In genomic region chr5:151104354-151105053, GRCm38 (mm10) we compare ENCODE assay signal across 12 mouse cellular contexts.
DNase-seq lines count a peak whose midpoint lies in the region; ATAC-seq and TF ChIP-seq lines count a peak whose summit lies in the region.
"Had no signal": no experiment of that assay in that cellular context is flagged by ENCODE, and none has a peak within 500 bp of the region (broad histone marks: within the 10 kb centered on the region; RNA-seq: fewer than 3 reads in every experiment).

No protein-coding gene starts in this region.

- H3K27ac ChIP-seq in gastrocnemius, adult 2 months: 0 out of 2 replicates have a peak overlapping the region, but pooled peaks have one; percentile 6
- 0 out of 2 replicates have a peak overlapping the region, but pooled peaks have one; percentile 13 for H3K27ac ChIP-seq in midbrain, embryonic 10.5 days (replicated peaks)
- no peak overlapping the region for H3K27ac ChIP-seq in midbrain, embryonic 11.5 days (ENCODE audit: low read depth, low read length)
- peak overlapping the region; percentile 43 for H3K27ac ChIP-seq in kidney, postnatal 0 days
- H3K27ac ChIP-seq in small intestine, adult 2 months (ENCODE audit: insufficient read depth, low read depth, low read length): peak overlapping the region; percentile 75
- H3K27ac ChIP-seq: embryonic facial prominence, embryonic 15.5 days; midbrain, embryonic 12.5 days had no signal

- no peak for ATAC-seq in midbrain, embryonic 11.5 days (ENCODE audit: low FRiP score)
- peak; percentile 38; the same call in 1 of the 2 replicates for ATAC-seq in kidney, postnatal 0 days (replicated peaks; ENCODE audit: low FRiP score, low read depth)

- H3K9me3 ChIP-seq in midbrain, embryonic 10.5 days (replicated peaks): no peaks in the 10 kb centered on the region
- H3K9me3 ChIP-seq in midbrain, embryonic 11.5 days (ENCODE audit: control insufficient read depth, low read length): no peaks in the 10 kb centered on the region
- no peaks in the 10 kb centered on the region for H3K9me3 ChIP-seq in kidney, postnatal 0 days (replicated peaks; ENCODE audit: low read length)
- H3K9me3 ChIP-seq: embryonic facial prominence, embryonic 15.5 days; midbrain, embryonic 12.5 days had no signal

- H3K4me1 ChIP-seq in midbrain, embryonic 10.5 days: peaks cover 8% of the 10 kb centered on the region; the same call in 1 of the 2 replicates
- H3K4me1 ChIP-seq in midbrain, embryonic 11.5 days (ENCODE audit: control insufficient read depth, insufficient read depth, low read length): no peaks in the 10 kb centered on the region
- H3K4me1 ChIP-seq in kidney, postnatal 0 days (replicated peaks; ENCODE audit: insufficient read depth, low read length): peaks cover 23% of the 10 kb centered on the region
- H3K4me1 ChIP-seq in small intestine, adult 2 months (ENCODE audit: control insufficient read depth, insufficient read depth, insufficient read length, low read length): peaks cover 8% of the 10 kb centered on the region
- H3K4me1 ChIP-seq: midbrain, embryonic 12.5 days had no signal

- H3K4me2 ChIP-seq in midbrain, embryonic 11.5 days: no peak overlapping the region
- no peak overlapping the region for H3K4me2 ChIP-seq in kidney, postnatal 0 days (ENCODE audit: low read length)
- H3K4me2 ChIP-seq: embryonic facial prominence, embryonic 15.5 days; midbrain, embryonic 12.5 days had no signal

- WGBS in midbrain, embryonic 10.5 days: 71% methylated on average over 9 of the region's 9 CpGs
- 69% methylated on average over 9 of the region's 9 CpGs for WGBS in midbrain, embryonic 11.5 days
- WGBS in kidney, postnatal 0 days: 47% methylated on average over 9 of the region's 9 CpGs
- WGBS in small intestine, adult 2 months: 20% methylated on average over 9 of the region's 9 CpGs

- no peaks in the 10 kb centered on the region for H3K36me3 ChIP-seq in midbrain, embryonic 10.5 days
- no peaks in the 10 kb centered on the region for H3K36me3 ChIP-seq in midbrain, embryonic 11.5 days (ENCODE audit: control insufficient read depth, insufficient read depth, low read length)
- H3K36me3 ChIP-seq in kidney, postnatal 0 days (ENCODE audit: insufficient read depth, low read length): no peaks in the 10 kb centered on the region
- H3K36me3 ChIP-seq in small intestine, adult 2 months (ENCODE audit: control insufficient read depth, insufficient read depth, low read length): no peaks in the 10 kb centered on the region
- H3K36me3 ChIP-seq: embryonic facial prominence, embryonic 15.5 days; midbrain, embryonic 12.5 days had no signal

- TF ChIP-seq CTCF in gastrocnemius, adult 2 months (IDR thresholded peaks at IDR 0.05): no peak
- no peak for TF ChIP-seq CTCF in kidney, postnatal 0 days (IDR thresholded peaks at IDR 0.05; ENCODE audit: low read depth)
- TF ChIP-seq CTCF in small intestine, adult 2 months (IDR thresholded peaks at IDR 0.05; ENCODE audit: extremely low read depth, insufficient read length, insufficient replicate concordance, low read depth, low read length): no peak

- H3K4me3 ChIP-seq in gastrocnemius, adult 2 months: no peak overlapping the region
- no peak overlapping the region for H3K4me3 ChIP-seq in midbrain, embryonic 10.5 days
- no peak overlapping the region for H3K4me3 ChIP-seq in midbrain, embryonic 11.5 days (ENCODE audit: low read depth, low read length)
- H3K4me3 ChIP-seq in kidney, postnatal 0 days (replicated peaks; ENCODE audit: low read depth, low read length): no peak overlapping the region
- H3K4me3 ChIP-seq in small intestine, adult 2 months (ENCODE audit: low read depth, low read length): no peak overlapping the region
- H3K4me3 ChIP-seq: embryonic facial prominence, embryonic 15.5 days; midbrain, embryonic 12.5 days had no signal

- no peak for DNase-seq in gastrocnemius, adult 2 months
- no peak for DNase-seq in gastrocnemius, adult 18-20 months (ENCODE audit: low spot score)
- DNase-seq in midbrain, embryonic 10.5 days (ENCODE audit: low spot score): no peak
- DNase-seq in midbrain, embryonic 11.5 days (ENCODE audit: low spot score, missing footprints): no peak
- no peak for DNase-seq in kidney, postnatal 0 days (ENCODE audit: low spot score)
- no peak for DNase-seq in adrenal gland, postnatal 14 days
- DNase-seq in thymus, postnatal 25 days: no peak
- DNase-seq: cerebellum, adult 11 months; gastrocnemius, postnatal 36 days had no signal

- H3K9ac ChIP-seq in midbrain, embryonic 11.5 days (ENCODE audit: low read length): no peak overlapping the region
- H3K9ac ChIP-seq in kidney, postnatal 0 days (ENCODE audit: low read depth, low read length): no peak overlapping the region
- H3K9ac ChIP-seq: embryonic facial prominence, embryonic 15.5 days; midbrain, embryonic 12.5 days had no signal

- no peak for TF ChIP-seq POLR2A in small intestine, adult 2 months (IDR thresholded peaks at IDR 0.05; ENCODE audit: low read depth, low read length)

- no peaks in the 10 kb centered on the region for H3K27me3 ChIP-seq in midbrain, embryonic 10.5 days (ENCODE audit: low read depth, poor library complexity, severe bottlenecking)
- H3K27me3 ChIP-seq in midbrain, embryonic 11.5 days (ENCODE audit: control insufficient read depth, insufficient read depth, low read length): no peaks in the 10 kb centered on the region
- H3K27me3 ChIP-seq in kidney, postnatal 0 days (ENCODE audit: insufficient read depth, low read length): no peaks in the 10 kb centered on the region
- no peaks in the 10 kb centered on the region for H3K27me3 ChIP-seq in small intestine, adult 2 months (ENCODE audit: control insufficient read depth, insufficient read depth, low read length)
- H3K27me3 ChIP-seq: embryonic facial prominence, embryonic 15.5 days; midbrain, embryonic 12.5 days had no signal

- intact Hi-C loops in gastrocnemius, adult 2 months (cut with DNase I): no loop called here
